Mouse (Mus musculus) ovary, adult 2 months (tissue): ENCODE measurements around the gene Kdm5b. TPM values are rescaled to one million over a fixed set of nuclear protein-coding genes. Genes with fewer than 3 reads are reported as not detected.

Experiments
- polyA plus RNA-seq: library from polyadenylated mRNA; depleted of rRNA; stranded (reverse); fragments of >200 nt; gene quantifications from 2 replicates; pipeline ENCODE4 v1.2.3, GENCODE M21; 2012; rRNA removed

The Kdm5b gene
- 19.8 and 39.2 TPM in 2 replicates for polyA plus RNA-seq

DNA sequence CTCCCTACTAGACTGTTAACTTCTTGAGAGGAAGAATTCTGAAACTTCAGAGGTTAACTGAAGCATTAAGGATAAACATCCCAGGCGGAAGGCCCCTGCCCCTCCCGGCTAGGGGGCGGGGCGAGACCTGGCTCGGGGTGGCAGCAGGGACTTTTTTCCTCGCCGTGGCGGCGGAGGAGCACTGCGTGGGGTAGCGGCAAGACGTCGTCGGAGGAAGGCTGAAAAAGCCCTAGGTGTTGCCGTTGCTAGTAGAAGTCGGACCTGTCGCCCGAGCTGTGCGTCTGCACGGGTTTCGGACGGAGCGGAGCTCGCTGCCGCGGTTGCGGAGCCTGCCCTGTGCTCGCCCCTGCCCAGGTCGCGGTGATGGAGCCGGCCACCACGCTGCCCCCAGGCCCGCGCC is at the start of gene Kdm5b:
TSS of gene Kdm5b (plus strand) at position 196 of the 400 bp plus-strand sequence.

DNA sequence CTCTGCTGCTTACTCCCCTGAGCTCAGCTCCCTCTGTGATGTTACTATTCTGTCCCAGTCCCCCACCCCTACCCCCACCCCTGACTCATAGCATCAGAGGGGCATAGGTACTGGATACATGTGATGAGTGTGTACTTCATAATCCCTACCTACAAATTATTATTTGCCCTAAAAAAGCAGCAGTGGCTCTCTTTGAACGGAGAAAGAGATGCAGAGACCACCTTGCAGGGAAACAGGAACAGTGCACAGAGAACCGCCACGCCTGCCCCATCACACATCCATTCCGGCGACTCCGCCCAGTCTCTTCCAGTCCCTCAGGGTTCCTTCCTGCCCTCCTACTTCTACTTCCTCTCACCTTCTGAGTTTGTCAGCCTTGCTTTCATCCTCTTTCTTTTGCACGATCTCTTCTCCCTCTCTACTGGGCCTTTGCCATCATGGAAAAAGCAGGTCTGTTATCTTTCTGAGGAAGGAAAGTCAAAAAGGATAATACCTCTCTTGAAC is 10.3 kb upstream of the Kdm5b start, which contains the start of gene Mgat4e:
TSS of gene Mgat4e (minus strand) at position 51 of the 501 bp plus-strand sequence.

DNA sequence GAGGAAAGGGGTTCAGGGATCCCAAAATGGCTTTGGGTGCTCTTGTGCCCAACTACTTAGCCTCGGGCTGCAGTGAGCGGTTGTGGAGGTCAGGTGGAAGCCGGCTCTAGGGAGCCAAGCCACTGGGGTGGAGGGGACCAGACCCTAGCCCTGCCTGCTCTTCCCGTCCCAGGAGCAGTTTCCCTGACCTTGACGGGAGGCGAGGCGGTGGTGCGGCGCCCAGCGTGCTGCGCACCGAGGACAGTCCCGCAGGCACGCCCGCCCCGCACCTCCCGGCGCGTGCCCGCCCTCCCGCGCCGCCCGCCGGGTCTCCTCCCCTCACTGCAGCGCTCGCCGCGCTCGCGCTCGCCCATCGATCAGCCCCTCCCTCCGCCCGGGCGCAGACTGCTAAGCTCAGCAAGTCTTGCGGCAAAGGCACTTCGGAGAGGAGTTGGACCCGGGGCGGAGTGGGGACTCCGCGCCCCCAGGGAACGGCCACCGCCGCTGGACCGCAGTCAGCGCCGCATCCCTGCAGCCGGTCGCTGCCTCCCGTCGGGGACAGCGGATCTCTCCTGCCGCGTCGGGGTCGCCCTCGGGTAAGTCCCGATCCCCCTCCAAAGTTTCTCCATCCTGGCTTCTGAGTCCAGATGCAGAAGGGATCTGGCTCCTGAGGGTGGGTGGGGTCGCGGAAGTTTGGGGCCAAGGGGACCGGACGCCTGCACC is 86.4 kb downstream of the Kdm5b start, which contains the start of gene Syt2:
TSS of gene Syt2 (plus strand) at position 417 of the 702 bp plus-strand sequence.

Other genes with a start within 250 kb of the Kdm5b start
- 7.8 and 10.4 TPM in 2 replicates for gene Ppfia4, start 227.2 kb upstream of the Kdm5b start, polyA plus RNA-seq
- 52.3 and 58.2 TPM in 2 replicates for gene Tmem183a, start 198.2 kb upstream of the Kdm5b start, polyA plus RNA-seq
- not detected in 2 replicates for gene 4933406M09Rik, start 174.2 kb upstream of the Kdm5b start, polyA plus RNA-seq
- gene Cyb5r1, start 154.6 kb upstream of the Kdm5b start, polyA plus RNA-seq = 73.0 and 80.6 TPM in 2 replicates
- 114 and 145 TPM in 2 replicates for gene Adipor1, start 144.8 kb upstream of the Kdm5b start, polyA plus RNA-seq
- 8.4 and 9.5 TPM in 2 replicates for gene Klhl12, start 104.6 kb upstream of the Kdm5b start, polyA plus RNA-seq
- gene Rabif, start 65.5 kb upstream of the Kdm5b start, polyA plus RNA-seq = 14.6 and 15.3 TPM in 2 replicates
- gene Mgat4e, start 10.5 kb upstream of the Kdm5b start, polyA plus RNA-seq = not detected in 2 replicates
- gene Syt2, start 86.5 kb downstream of the Kdm5b start, polyA plus RNA-seq = 0.92 and 1.4 TPM in 2 replicates